Mouse (Mus musculus) lung, adult 18-20 months (tissue): ENCODE measurements around the gene Sdhc.
"Not testable (repeated sequence)": the region's sequence is repeated elsewhere in the genome, so short reads cannot be mapped to it uniquely, and the experiment has no call there.

ENCODE experiments used
- DNase-seq, 2 experiments: peaks; one replicate each; pipeline ENCODE4 v3.0.0; 2022; ENCODE audit warnings: mixed read lengths in 2 of 2

Sdhc gene

GRCm38 (mm10) chr1:171078419-171078818 lies 72.0 kb downstream of the Sdhc start:
- not testable (repeated sequence) for DNase-seq

- peak; percentile 46 to 50 for DNase-seq
Measured at GRCm38 (mm10) chr1:171077955-171078354, 72.4 kb downstream of the Sdhc start.

- not testable (repeated sequence) for DNase-seq
Measured at GRCm38 (mm10) chr1:171077192-171077591, 73.2 kb downstream of the Sdhc start.
